Mouse (Mus musculus): ENCODE results near the gene Epha6. TPM values are rescaled to one million over a fixed set of nuclear protein-coding genes. Genes with fewer than 3 reads are reported as not detected.

Gene Epha6
- polyA plus RNA-seq, 1 experiment from 2014 or later = 0.08 TPM

DNA sequence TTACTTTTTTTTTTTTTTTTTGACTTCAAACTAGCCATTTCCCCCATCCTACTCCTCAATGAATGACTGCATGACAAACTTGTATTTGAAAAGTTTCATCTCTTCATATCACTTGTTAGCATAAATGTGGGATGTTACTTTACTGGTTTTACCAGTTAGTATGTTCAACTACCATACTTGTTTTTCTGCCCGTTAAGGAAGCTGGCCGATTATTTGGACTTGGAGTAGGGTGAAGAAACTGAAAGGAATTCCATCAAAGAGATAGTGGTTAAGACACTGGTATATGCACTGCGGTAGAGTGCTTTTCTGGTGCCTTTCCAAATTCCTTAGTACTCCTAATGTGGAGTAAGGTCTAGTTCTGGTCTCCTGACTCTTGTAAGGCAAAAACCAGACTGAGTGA, 965.3 kb downstream of the Epha6 start:
- Histone ChIP-seq H3K4me2 (ENCODE audit: low read length) (peak overlapping the region; percentile 72; the same call in 1 of the 2 replicates), H3K27ac (no peak overlapping the region; the same call in 1 of the 2 replicates), H3K4me3 (replicated peaks; ENCODE audit: low read depth, low read length) (no peak overlapping the region), H3K9me3 (replicated peaks; ENCODE audit: low read length) (no peaks in the 10 kb centered on the region), H3K4me1 (replicated peaks; ENCODE audit: insufficient read depth, low read length) (no peaks in the 10 kb centered on the region), H3K27me3 (ENCODE audit: insufficient read depth, low read length) (no peaks in the 10 kb centered on the region), H3K9ac (ENCODE audit: low read depth, low read length) (no peak overlapping the region), H3K36me3 (ENCODE audit: insufficient read depth, low read length) (no peaks in the 10 kb centered on the region)
- TF ChIP-seq CTCF (IDR thresholded peaks at IDR 0.05; ENCODE audit: low read depth) = no peak
- peak; percentile 1 for DNase-seq (ENCODE audit: low spot score)
- ATAC-seq (replicated peaks; ENCODE audit: low FRiP score, low read depth) = no peak
- WGBS = 86% methylated on average over 3 of the region's 3 CpGs

DNA sequence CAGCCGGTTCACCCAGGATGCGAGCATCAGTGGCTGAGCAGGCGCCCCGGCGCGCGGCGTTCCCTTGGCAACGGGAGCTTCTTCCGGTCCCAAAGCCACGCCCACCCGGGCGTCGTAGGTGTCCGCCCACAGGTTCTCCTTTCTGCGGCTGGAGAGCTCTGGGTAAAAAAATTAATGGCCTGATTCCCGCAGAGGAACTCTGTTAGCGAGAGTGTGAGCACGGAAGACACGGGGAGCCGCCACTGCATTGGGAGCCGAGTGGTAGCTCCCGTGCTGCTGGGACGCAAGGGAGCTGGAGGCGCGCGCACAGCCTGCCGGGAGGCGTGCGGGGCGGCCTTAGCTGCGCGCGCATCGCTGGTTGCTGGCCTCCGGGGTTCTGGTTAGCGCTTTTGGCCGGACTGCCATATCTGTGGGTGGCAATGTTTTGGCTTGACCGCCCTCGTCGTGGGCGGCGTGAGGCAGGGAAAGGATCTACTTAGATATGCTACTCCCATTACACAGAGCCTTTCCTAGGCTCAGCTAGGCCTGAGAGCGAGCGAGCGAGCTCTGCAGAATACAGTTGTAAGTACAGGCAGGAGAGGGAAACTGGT, 966.1 kb downstream of the Epha6 start, which contains the start of gene Arl6:
Gene Arl6, minus strand, starts transcription at position 290 of the 590 bp plus-strand sequence.
- ATAC-seq (replicated peaks; ENCODE audit: low FRiP score, low read depth) (peak; percentile 99), DNase-seq (ENCODE audit: low spot score) (peak; percentile 95)
- no peak for TF ChIP-seq CTCF (IDR thresholded peaks at IDR 0.05; ENCODE audit: low read depth)
- H3K9me3 ChIP-seq (replicated peaks; ENCODE audit: low read length) = no peaks in the 10 kb centered on the region
- H3K9ac ChIP-seq (ENCODE audit: low read depth, low read length) = peak within 1 kb of the TSS; percentile 68
- H3K27ac ChIP-seq = peak within 1 kb of the TSS; percentile 95
- no peaks in the 10 kb centered on the region for H3K4me1 ChIP-seq (replicated peaks; ENCODE audit: insufficient read depth, low read length)
- no peaks in the 10 kb centered on the region for H3K36me3 ChIP-seq (ENCODE audit: insufficient read depth, low read length)
- WGBS = under 1% methylated on average over 46 of the region's 46 CpGs
- H3K4me2 ChIP-seq (ENCODE audit: low read length) = peak within 1 kb of the TSS; percentile 72
- peak within 1 kb of the TSS; percentile 71 for H3K4me3 ChIP-seq (replicated peaks; ENCODE audit: low read depth, low read length)
- H3K27me3 ChIP-seq (ENCODE audit: insufficient read depth, low read length) = no peaks in the 10 kb centered on the region

DNA sequence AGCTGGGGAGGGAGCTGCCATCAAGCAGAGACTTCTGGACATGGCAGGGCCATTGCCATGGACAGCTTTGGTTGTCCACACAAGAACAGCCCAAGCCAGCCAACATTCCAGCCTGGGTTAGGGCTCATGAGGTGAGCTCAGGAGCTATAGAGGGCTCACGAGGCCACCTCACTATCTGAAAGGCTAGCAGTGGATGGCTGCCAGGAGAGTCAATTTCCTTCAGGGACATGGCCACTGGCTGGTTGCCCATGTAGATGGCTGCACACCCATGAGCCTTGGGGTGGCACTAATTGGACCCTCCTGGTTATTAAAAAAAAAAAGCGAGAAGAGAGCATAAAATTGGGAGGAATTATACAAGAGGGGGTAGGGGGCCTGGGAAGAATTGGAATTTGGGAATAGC, 970.7 kb downstream of the Epha6 start:
- no peak overlapping the region for H3K4me3 ChIP-seq (replicated peaks; ENCODE audit: low read depth, low read length)
- no peaks in the 10 kb centered on the region for H3K9me3 ChIP-seq (replicated peaks; ENCODE audit: low read length)
- no peaks in the 10 kb centered on the region for H3K27me3 ChIP-seq (ENCODE audit: insufficient read depth, low read length)
- H3K27ac ChIP-seq = no peak overlapping the region
- 0 out of 2 replicates have a peak, but pooled peaks cover 4% of the 10 kb centered on the region for H3K36me3 ChIP-seq (ENCODE audit: insufficient read depth, low read length)
- 75% methylated on average over 2 of the region's 2 CpGs for WGBS
- no peaks in the 10 kb centered on the region for H3K4me1 ChIP-seq (replicated peaks; ENCODE audit: insufficient read depth, low read length)
- H3K4me2 ChIP-seq (ENCODE audit: low read length) = no peak overlapping the region
- no peak overlapping the region for H3K9ac ChIP-seq (ENCODE audit: low read depth, low read length)
- TF ChIP-seq CTCF (IDR thresholded peaks at IDR 0.05; ENCODE audit: low read depth) = no peak
- ATAC-seq (replicated peaks; ENCODE audit: low FRiP score, low read depth) = no peak
- no peak for DNase-seq (ENCODE audit: low spot score)

DNA sequence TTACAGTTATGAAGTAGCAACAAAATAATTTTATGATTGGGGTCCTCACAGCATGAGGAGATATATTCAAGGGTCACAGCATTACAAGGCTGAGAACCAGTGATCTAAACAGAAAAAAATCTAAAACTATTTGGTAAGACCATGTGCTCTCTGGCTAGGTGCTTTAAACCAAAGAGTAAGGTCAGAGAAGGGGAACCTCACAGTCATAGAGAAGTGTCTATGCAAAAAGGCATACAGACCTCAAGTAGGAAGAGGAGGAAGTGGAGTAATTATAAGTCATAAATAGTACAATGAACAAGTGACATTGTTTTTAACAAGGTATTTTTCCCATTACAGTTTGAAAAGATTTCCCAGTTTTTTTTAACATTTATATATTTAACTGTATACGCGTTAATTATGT, 983.8 kb downstream of the Epha6 start:
- no peak overlapping the region for H3K4me3 ChIP-seq (replicated peaks; ENCODE audit: low read depth, low read length)
- H3K27me3 ChIP-seq (ENCODE audit: insufficient read depth, low read length) = no peaks in the 10 kb centered on the region
- H3K9ac ChIP-seq (ENCODE audit: low read depth, low read length) = no peak overlapping the region
- DNase-seq (ENCODE audit: low spot score) = no peak
- H3K36me3 ChIP-seq (ENCODE audit: insufficient read depth, low read length) = no peaks in the 10 kb centered on the region
- H3K4me1 ChIP-seq (replicated peaks; ENCODE audit: insufficient read depth, low read length) = no peaks in the 10 kb centered on the region
- no peak overlapping the region for H3K4me2 ChIP-seq (ENCODE audit: low read length)
- no peak for ATAC-seq (replicated peaks; ENCODE audit: low FRiP score, low read depth)
- TF ChIP-seq CTCF (IDR thresholded peaks at IDR 0.05; ENCODE audit: low read depth) = no peak
- H3K9me3 ChIP-seq (replicated peaks; ENCODE audit: low read length) = no peaks in the 10 kb centered on the region
- H3K27ac ChIP-seq = no peak overlapping the region
- WGBS = 96% methylated on average over 2 of the region's 2 CpGs

DNA sequence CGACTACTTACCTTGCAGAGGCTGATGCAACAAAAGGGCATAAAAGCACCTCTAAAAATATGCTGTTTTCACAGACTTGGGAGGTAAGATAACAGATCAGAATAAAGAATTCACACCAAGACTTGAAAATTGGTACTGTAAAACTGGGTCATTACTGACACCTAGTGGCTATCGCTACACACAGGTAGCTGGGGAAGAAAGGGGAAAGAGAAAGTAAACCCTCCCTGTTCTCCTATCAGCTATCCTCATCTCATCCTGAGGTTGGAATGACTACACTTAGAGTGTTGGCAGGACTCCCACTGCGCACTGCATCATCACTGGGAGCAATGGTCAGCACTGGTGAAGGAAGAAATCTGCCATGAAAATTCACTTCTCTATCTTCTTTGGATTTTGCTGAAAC, 988.2 kb downstream of the Epha6 start:
- Histone ChIP-seq H3K4me2 (ENCODE audit: low read length) (no peak overlapping the region), H3K9me3 (replicated peaks; ENCODE audit: low read length) (no peaks in the 10 kb centered on the region), H3K4me3 (replicated peaks; ENCODE audit: low read depth, low read length) (no peak overlapping the region), H3K27ac (no peak overlapping the region), H3K36me3 (ENCODE audit: insufficient read depth, low read length) (no peaks in the 10 kb centered on the region), H3K4me1 (replicated peaks; ENCODE audit: insufficient read depth, low read length) (no peaks in the 10 kb centered on the region), H3K9ac (ENCODE audit: low read depth, low read length) (no peak overlapping the region), H3K27me3 (ENCODE audit: insufficient read depth, low read length) (no peaks in the 10 kb centered on the region)
- 17% methylated on average over 3 of the region's 3 CpGs for WGBS
- DNase-seq (ENCODE audit: low spot score) (peak; percentile 86), ATAC-seq (replicated peaks; ENCODE audit: low FRiP score, low read depth) (peak; percentile 61; the same call in 1 of the 2 replicates)
- TF ChIP-seq CTCF (IDR thresholded peaks at IDR 0.05; ENCODE audit: low read depth) = peak; percentile 81

DNA sequence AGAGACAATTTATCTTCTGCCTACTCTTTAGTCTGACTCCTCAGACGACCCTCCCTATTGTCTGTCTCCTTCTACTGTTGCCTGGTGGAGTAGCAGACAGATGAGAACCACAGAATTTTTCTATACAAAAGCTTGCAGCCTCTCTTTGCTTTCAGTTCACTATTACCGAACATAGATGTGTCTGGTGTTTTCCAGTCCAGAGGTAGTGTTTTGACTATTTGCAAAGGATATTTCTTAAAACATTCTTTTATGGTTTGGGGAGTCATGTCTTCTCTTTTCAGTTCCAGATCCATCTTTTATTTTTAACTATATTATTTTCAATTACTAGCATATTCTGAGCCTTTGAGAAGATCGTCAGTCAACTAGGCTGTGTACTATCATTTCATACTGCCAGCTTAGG, 989.7 kb downstream of the Epha6 start:
- DNase-seq (ENCODE audit: low spot score) = no peak
- no peaks in the 10 kb centered on the region for H3K4me1 ChIP-seq (replicated peaks; ENCODE audit: insufficient read depth, low read length)
- no peak overlapping the region for H3K9ac ChIP-seq (ENCODE audit: low read depth, low read length)
- H3K9me3 ChIP-seq (replicated peaks; ENCODE audit: low read length) = no peaks in the 10 kb centered on the region
- TF ChIP-seq CTCF (IDR thresholded peaks at IDR 0.05; ENCODE audit: low read depth) = no peak
- no peaks in the 10 kb centered on the region for H3K36me3 ChIP-seq (ENCODE audit: insufficient read depth, low read length)
- no peaks in the 10 kb centered on the region for H3K27me3 ChIP-seq (ENCODE audit: insufficient read depth, low read length)
- no peak overlapping the region for H3K4me3 ChIP-seq (replicated peaks; ENCODE audit: low read depth, low read length)
- 79% methylated on average over 3 of the region's 3 CpGs for WGBS
- no peak overlapping the region for H3K27ac ChIP-seq
- H3K4me2 ChIP-seq (ENCODE audit: low read length) = no peak overlapping the region
- ATAC-seq (replicated peaks; ENCODE audit: low FRiP score, low read depth) = no peak

DNA sequence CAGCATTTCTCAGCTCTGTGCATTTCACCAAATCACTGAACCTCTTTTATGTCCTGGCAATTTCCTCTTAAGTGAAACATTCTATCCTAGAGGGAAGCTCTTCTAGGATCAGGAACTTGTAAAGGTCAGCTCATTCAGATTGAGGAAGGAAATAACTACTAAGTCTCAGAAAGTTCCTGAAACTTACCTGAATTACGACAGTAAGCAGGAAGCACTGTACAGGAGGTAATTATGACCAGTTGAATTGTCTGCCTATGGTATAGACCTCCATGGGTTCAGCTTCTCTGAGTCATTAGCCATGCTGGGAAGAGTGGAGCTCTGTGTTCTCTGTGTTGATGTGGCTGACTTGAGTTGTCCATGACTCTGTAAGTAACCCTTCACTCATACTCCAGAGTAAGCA, 994.6 kb downstream of the Epha6 start:
- Histone ChIP-seq H3K4me3 (replicated peaks; ENCODE audit: low read depth, low read length) (no peak overlapping the region), H3K9me3 (replicated peaks; ENCODE audit: low read length) (no peaks in the 10 kb centered on the region), H3K4me2 (ENCODE audit: low read length) (no peak overlapping the region), H3K27me3 (ENCODE audit: insufficient read depth, low read length) (no peaks in the 10 kb centered on the region), H3K4me1 (replicated peaks; ENCODE audit: insufficient read depth, low read length) (no peaks in the 10 kb centered on the region), H3K36me3 (ENCODE audit: insufficient read depth, low read length) (no peaks in the 10 kb centered on the region), H3K27ac (no peak overlapping the region), H3K9ac (ENCODE audit: low read depth, low read length) (no peak overlapping the region)
- TF ChIP-seq CTCF (IDR thresholded peaks at IDR 0.05; ENCODE audit: low read depth) = no peak
- ATAC-seq (replicated peaks; ENCODE audit: low FRiP score, low read depth) (no peak), DNase-seq (ENCODE audit: low spot score) (no peak)
- 69% methylated on average over 1 of the region's 1 CpGs for WGBS

All from kidney, postnatal 0 days (tissue).